Mouse (Mus musculus): Measurements from ENCODE around the gene Pmfbp1.
"Not testable (repeated sequence)": the region's sequence is repeated elsewhere in the genome, so short reads cannot be mapped to it uniquely, and the experiment has no call there.

Pmfbp1 gene

DNA sequence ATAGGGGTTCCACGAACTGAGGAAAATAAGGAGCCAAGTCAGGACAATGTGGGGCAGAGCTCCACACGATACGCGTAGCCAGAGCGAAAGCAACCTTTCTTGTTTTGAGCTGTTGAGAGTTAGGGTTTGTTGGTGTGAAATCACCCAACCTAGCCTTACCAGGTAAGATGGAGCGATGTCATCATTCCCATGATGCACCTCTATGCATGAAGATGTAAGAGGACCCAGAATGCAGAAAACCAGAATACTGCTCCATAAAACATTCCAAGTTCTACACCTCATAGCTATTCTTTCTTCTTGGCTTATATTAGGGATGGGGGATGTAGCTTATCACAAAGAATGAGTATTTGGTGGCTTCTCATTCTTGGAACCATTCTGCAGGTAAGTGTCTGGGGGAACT, at the start of gene Pmfbp1:
TSS of gene Pmfbp1 (plus strand) at position 301 of the 400 bp plus-strand sequence.
- no peak for DNase-seq

DNA sequence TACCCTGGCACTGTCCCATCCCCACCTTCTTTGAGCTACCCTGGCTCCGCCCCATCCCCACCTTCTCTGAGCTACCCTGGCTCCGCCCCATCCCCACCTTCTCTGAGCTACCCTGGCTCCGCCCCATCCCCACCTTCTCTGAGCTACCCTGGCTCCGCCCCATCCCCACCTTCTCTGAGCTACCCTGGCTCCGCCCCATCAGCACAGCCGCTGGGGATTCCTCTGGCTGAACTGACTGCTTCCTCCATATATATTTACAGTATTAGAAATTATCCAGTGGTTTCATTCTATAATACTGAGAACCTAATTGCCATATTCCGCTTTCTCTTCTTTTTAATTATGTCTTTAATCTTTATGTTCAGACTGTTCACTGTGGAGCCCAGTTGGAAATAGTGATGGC, 46.9 kb upstream of the Pmfbp1 start:
- not testable (repeated sequence) for DNase-seq

DNA sequence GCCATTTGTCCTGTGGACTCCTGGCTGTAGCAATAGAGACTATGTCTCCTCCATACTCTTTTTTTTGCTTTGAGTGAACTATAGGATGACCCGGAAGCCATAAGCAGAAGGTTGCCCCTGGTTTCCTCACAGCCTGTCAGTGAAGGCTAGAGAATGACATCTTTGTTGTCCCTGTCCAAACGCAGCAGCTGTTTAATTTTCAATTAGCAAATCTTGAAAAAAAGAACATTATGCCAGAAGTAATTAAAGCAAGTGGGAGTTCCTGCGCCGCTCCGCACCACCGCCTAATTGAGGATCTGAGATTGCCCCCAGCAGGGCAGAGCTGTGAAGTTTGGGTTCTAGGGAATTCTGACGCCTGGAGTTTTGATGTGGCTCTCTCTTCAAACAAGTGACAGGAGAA, 42.8 kb upstream of the Pmfbp1 start:
- no peak for DNase-seq

DNA sequence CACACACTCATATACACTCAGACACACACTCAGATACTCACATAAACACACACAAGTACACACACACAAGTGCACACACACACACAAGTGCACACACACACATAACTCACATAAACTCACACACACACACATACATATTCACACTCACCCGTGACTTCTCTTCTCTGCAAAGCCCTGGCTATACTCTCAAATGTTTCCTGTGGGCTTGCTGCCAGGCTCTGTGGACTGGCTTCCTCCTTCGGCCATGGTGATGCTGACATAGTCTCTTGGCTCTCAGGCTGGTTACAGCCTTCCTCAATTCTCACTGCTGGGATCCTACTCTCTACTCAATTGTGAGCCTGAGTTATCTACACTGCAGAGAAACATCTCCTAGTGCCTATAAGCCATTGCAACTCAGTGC, 38.7 kb upstream of the Pmfbp1 start:
- DNase-seq = no peak

DNA sequence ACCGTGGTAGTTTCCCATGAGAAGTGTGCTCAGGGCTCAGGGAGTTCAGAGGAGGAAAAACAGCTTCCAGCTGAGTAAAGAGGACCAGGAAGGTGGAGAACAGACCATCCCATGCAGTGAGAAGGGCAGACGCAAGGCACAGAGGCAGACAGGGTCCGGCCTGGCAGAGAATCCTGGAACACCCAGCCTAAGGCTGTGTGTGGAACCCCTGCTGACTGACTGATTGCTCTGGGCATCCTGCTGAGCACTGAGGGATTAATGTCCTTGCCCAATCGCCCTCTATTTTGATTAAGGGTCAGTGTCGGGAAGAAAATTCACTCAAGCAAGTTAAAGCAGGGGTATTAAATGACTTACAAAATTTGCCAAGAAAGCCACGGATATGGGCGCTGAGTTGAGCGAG, 36.4 kb upstream of the Pmfbp1 start:
- DNase-seq = no peak

DNA sequence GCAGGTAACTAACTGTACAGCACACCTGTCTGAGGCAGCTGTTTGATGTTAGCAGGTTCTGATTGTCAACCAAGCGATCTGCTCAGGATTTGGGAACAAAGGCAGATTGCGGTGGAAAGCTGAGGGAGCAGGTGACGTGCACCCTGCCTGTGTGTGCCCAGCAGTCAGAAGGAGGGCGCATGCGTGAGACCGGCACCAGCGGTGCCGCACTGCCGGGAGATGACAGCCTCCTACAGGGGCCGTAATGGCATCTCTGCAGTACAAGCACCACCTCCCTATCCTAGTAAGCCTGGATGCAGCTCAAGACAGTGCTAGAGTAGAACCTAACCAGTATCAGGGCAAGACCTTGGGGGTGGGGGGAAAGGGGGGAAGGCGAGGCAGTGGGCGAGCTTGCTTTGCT, 35.2 kb upstream of the Pmfbp1 start:
- DNase-seq = peak; percentile 28 to 62

DNA sequence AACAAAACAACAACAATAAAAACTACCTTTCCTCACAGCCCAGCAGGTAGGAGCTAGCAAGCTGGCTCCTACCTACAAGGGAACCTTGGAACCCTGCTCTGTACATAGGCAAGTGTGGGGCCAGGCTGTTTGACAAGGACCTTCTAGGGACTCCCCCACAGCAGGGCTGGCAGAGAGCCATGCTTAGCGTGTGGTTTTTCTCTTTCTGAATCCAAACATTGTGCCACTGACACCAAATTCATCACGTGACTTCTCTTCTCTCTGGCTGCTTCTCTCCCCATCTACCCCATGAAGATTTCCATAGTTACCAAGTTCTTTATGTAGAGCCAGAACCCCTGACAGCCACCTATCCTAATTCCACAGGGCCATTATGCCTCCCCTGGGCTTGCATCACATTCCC, 30.8 kb upstream of the Pmfbp1 start:
- peak in 1 of 2 experiments; percentile 26 for DNase-seq

DNA sequence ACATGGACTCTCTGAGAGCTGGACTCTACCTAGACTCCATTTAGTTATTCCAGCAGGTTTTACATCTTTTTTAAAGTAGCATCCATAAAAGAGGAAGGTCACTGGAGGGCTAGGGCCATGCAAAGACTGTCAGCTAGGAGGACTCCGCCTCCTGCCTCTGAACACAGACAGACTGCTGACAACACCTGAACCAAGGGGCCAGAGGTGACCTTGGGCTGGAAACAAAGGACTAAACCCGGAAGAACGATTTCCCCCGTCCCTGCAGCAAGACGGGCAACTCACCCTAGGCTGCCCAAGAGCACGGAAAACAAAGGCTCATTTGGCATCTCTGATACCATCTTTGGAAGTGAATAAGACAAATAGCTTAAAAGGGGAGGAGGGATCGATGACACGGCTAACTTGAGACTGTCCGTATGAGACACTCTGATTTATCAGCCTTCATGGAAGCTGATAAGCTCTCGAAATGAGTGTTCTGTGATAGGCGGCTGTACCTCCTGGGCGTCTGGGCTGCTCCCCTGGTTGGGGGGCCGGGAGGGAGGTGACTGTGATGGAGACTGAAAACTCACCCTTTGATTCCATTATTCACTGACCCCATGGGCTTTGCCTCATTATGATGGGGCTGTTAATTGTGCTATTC, 30.0 kb upstream of the Pmfbp1 start:
- DNase-seq = peak in 1 of 2 experiments; percentile 18

DNA sequence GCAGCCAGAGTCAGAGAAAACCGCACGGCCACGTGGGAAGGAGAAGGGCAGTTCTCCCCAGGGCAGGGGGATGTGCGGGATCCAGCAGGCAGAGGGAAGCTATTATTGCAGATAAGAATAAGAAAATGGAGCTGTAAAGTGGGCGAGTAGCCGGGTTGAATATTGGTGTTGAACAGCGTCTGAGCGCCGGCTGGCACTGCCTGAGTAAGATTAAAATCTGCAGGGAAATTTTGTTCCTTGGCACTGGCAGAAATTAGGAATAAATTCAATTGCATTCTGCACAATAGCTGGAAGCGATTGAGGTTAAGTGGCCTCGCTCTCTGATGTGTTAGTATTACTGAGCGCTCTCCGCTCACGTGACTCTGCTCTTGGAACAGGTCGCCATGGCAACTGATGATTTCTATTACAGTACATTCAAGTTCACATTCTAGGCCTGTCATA, 29.4 kb upstream of the Pmfbp1 start:
- peak; percentile 41 to 56 for DNase-seq

DNA sequence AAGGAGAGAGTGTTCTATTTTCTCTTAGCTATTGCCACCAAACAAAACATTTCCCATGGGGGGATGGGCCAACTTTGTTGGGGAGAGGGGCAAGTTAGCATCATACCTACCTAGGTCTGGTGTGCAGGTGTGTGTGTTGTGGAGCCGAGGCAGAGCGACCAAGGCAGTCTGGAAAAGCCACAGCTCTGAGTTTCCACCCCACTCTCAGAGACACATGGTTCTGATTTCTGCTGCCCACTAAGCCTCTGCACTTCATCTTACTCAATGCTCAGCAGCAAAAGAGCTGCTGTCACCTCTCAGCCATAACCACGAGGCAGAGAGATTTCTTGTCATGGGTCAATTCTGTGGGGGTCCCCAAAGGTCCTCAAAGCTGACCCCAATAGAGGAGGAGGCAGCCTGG, 28.8 kb upstream of the Pmfbp1 start:
- DNase-seq = no peak

DNA sequence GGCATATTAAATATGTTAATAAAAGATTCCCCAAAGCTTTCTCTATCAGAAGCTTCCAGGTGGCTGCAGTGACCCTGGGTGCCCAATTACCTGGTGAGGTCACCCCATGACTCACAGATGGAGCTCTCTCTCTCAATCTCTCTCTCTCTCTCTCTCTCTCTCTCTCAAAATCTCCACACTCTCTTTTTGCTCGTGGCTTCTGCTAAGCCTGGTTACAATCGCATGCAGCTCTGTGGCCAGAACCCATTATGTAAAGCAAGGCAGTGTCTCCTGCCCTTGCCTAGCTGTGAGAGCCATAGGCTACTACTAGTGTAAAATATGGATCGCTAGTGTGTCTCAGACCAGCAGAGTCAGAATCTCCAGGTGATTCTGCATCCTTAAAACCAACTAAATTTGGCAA, 28.1 kb upstream of the Pmfbp1 start:
- DNase-seq = no peak

DNA sequence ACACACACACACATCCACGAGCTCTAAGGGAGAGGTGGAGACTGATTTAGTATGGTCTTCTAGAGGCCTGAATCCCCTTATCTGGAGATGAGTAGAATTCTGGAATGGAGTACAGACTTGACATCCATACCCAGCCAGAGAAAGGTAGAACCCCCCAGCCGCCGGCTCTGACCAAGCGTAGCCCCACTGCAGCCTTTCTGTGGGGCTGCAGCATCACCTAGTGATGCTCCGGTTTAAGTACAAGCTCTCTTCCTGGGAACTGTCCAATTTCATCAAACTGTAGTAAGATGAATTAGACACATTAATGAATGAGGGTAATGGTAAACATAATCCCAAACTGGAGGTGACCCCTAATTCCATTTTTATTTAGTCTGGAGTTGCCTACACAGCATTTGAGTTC, 26.3 kb upstream of the Pmfbp1 start:
- no peak for DNase-seq

DNA sequence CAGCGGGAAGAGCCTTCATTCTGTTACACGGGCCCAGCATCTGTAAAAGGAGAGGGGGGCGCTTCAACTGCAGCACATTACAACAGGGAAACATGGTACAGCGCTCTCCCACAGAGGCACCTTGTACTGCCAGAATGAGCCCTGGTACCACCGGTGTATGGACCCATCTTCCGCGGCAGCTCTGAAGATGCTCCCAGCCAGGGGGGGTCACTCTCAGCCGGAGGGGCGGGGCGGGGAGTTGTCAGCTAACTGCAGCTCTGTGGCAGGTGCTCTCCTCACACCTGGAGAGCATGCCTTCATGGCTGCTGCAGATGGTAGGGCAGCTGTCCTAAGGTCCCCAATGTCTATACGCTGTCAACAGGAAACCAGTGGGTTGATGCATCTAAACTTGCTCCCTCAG, 25.7 kb upstream of the Pmfbp1 start:
- no peak for DNase-seq

DNA sequence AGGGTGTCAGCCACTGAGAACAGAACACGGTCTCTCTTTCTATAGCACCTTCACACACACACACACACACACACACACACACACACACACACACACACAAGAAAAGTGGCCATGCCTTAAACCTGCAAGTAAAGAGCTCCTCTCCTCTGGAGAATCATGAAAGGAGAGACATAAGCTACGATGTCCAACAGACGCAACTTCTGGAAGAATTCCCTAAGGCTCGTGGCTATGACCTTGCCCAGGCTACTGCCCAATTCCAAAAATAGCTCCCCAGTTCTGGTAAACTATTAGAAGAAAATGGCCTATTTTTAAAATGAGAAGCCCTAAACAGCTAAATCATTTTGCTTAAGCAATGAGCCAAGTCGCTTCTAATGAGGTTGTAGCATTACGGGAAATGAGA, 22.0 kb upstream of the Pmfbp1 start:
- no peak for DNase-seq

DNA sequence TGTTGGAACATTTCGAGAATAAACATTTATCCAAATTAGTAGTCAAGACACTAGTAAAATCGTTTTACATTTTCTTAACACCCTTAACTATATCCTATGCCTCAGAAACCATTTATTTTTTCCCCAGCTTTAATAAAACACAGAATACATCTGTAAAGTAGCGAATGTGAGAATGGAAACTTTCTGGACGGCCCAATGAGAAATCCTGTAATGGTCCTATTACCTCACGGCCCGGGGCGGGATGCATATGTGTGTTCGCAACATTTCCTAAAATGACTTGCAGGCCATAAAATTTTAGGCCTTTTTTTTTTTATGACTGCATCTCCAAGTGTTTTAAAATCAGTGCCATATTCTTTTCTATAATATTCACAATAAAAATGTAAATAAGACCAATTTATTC, 21.4 kb upstream of the Pmfbp1 start:
- DNase-seq = no peak

DNA sequence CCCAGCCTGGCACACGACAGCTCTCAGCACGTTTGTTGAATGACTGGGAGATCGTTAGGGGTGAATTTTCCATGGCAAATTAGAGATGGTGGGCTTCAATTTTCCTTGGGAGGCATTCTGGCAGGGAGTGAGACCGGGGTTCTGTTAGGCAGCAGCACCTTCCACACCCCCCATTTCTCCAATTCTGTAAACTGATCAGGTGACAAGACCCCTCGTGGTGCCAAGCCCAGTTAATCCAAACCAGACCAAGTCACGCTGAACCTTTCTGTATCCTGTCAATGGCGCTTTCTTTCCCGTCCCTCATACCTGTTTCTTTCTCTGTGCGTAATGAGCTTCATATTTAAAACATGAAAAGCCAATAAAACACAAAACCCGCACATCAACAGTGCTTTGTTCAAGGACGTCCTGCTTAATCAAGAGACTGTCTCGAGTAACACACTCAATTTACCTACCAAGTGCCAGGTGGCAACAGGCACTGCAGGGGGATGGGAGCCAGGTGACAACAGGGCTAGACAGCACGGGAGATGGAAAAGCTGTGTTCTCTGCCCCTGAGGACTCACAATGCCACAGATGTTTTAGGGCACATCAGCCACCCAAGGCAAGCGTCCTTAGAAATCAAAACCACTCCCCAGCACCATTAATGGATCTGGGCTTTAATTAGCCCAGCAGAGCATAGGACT, 19.2 kb upstream of the Pmfbp1 start:
- no peak for DNase-seq

DNA sequence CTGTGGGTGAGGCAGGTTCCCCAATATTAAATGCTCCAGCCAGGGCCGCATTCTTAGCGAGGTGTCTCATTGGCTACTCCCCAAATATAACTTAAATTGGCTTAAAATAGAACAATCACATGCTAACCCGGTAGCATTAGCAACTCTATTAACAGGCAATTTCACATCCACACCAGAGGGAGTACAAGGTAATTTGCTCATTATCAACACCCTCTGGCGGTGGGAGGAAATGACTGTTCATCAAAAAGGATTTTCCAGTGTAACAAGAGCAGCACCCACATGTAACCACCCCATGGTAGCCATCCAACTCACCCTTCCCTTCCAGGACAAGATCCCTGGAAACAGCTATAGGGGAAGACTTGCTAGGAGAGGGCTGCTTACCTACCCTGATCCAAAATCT, 18.4 kb upstream of the Pmfbp1 start:
- DNase-seq = no peak

DNA sequence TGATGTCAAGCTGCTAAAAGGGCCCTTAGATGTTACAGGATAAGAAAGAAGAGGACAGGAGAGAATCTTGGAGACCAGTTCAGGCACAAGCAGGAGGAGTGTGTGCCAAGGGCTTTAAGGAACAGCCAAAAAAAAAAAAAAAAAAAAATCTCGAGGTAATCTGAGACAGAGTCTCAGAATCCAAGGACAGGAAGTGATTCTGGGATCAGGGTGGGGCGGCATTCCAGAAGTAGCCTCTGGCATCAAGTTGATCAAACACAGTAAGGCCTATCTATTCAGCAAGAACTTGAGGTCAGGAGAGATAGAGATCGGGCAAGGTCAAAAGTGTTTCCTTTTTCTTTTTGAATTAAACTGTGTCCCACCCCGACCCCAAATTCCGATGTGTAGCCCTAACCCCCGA, 15.2 kb upstream of the Pmfbp1 start:
- no peak for DNase-seq

DNA sequence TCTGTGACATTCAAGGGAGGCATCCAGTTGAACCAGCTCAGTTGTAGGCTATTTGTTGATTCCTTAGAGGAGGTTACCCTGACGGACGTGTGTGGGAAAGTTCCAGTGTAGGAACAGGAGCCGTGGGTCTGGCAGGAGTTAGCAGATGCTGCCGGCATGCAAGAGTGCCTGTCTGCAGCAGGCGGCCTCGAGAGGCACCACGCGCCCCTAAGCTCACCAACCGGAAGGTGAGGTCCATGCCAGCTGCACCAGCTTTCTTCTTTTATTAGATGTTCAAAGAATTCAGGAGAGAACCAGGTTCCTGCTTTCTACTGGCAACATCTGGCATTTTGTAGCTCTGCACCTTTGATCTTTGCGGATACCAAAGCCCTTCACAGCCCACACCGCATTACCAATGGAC, 9.1 kb upstream of the Pmfbp1 start:
- DNase-seq = no peak

DNA sequence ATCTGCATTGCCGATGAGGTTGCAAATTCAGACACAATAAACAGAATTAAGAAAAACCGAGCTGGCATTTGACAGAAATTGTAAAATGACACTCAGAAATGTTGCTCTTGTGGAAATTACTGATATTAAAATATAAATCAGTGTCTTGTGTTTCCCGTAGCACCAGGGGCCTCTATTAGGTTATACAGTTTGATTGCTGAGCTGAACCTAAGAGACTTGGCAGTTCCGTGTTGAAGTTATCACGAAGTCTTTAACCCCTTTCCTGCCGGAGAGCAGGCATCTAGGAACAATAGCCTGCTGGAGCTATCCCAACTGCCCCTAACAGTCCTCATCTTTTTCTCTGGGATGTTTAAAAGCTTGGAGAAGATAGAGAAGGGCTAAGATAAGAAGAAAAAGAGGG, 8.3 kb upstream of the Pmfbp1 start:
- DNase-seq = no peak

DNA sequence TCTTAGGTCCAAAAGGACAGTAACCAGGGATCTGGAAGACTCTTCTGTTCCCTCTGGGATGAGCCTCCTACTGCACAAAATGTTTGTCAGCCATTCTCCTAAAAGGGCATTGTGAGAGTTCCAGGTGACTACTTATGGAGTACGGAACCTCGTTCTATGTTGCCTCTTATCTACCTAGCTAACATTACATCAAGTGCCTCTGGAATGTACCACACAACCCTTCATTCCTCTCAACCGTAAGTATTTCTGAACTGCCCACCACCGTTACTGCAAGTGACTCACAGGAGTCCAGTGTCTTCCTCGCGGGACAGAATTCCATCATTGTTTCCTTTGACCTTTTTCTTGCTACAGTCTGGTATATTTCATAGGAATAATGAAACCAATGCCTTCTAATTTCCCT, 1.0 kb upstream of the Pmfbp1 start:
- no peak for DNase-seq

DNA sequence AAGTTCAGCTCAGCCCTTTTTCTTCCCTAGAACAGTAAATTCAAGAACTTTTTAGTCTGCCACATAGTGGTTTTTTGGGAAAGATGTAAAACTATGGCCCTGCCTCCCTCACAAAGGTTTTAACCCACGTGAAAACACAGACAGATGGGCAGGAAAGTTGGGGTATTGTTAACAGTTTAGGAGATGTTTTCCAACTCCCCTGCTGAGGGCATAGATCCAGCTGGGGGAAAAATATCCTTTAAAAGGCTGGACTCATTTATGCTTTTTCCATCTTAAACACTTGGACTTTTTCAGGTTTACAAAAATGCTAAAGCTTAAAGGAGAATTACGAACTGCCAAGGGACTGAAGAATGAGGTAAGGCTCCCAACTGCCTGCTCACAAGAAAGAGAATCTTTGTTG, 774 bp downstream of the Pmfbp1 start:
- no peak for DNase-seq

DNA sequence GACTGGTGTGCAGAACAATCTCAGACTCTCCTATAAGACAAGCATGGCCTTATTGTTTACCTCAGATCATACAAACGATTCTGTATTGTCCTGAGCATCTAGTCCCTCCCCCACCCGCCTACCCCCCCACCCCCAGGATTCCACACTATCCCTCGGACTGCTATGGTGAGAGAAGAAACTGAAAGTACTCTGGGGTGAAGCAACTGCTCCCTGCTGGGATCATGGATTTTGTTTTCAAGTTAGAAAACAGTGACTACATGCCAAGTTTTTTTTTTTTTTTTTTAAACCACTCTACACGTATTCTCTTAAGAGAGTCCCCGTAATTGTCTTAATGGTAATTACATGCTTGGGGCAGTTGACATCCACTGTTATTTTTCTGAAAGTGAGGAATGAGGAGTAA, 3.6 kb downstream of the Pmfbp1 start:
- DNase-seq = no peak

DNA sequence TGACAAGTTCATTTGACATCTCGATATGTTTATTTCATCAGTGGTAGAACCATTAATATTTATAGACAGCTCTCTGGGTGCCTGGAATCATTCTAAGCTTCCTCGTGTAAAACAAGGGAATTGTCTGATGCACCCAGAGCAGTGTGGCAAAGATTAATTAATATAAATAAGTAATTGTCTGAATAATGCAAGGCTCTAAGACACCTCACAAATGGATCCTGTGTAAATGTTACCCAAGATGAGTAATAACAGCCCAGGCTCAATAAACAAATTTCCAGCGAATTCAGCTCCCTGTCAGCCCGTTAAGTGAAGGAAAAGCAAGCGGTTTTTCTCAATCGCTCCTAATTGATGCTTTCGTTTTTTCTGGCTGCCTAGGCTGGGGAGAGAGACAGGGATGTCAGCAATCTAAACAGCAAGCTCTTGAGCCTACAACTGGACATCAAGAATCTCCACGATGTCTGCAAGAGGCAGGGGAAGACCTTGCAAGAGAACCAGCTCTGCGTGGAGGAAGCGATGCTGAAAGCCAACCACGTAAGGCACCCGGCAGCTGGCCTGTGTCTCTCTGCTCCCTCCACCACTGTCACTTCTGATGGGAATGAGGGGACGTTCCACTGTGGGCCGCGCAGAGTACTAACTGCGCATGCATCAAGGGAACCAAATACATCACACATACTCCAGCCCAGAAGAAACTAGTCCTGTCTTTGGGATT, 5.3 kb downstream of the Pmfbp1 start:
- DNase-seq = no peak
